1 mouse cellular context compared by ENCODE assay signal in the genomic region with DNA sequence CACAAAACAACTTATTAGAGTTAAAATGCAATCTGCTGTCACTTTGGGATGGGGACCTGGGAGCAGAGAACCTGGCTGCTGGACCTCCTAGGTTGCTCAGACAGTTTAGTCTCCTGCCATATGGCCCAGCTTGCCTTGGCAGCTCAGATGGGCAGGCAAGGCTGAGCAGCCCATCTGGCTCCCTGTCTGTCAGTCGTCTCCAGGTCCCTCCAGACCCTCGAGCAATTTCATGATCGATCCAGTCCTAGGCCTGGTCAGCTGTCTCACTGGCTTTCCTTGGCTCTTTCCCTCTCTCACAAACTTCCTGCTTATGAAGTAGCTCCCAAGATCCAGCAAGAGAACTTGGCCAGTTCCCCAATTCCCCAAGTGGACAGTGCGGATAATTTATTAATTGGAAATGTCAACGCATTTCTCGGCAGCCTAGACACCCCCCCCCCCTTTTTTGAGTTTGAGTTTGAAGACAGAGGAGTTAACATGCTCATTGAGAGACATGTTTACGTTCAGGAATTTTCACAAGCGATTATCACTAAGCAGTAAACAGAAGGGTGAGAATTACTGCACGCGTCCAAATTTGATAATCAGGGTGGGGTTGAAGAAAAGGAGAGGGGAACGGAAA.
TF ChIP-seq lines count a peak whose summit lies in the region.

No protein-coding gene starts in this region.

TF ChIP-seq in MEL, 35 proteins besides CTCF, POLR2A, EP300 and RAD21:
- TF ChIP-seq GABPA (IDR thresholded peaks at IDR 0.05; ENCODE audit: low read depth, low read length) (no peak), BHLHE40 (IDR thresholded peaks at IDR 0.05; ENCODE audit: borderline replicate concordance, low read depth, low read length) (peak; percentile 61; the same call in 1 of the 2 replicates), ETS1 (IDR thresholded peaks at IDR 0.05; ENCODE audit: low read depth, low read length) (0 out of 2 replicates have a peak, but pooled peaks have one; percentile 25), MAZ (IDR thresholded peaks at IDR 0.05; ENCODE audit: low read depth, low read length) (no peak), ZKSCAN1 (IDR thresholded peaks at IDR 0.05; ENCODE audit: low read depth, low read length) (no peak), MAX (IDR thresholded peaks at IDR 0.05; ENCODE audit: low read length) (peak; percentile 7; the same call in 1 of the 2 replicates)
TF ChIP-seq in MEL: peak in this region for 3.
